Mouse (Mus musculus): Measurements from ENCODE around the gene Rpa1. TPM values are rescaled to one million over a fixed set of nuclear protein-coding genes. Genes with fewer than 3 reads are reported as not detected.
"Not testable (repeated sequence)": the region's sequence is repeated elsewhere in the genome, so short reads cannot be mapped to it uniquely, and the experiment has no call there.

Gene Rpa1
- total RNA-seq, 2 experiments from 2014 or later, result 101 to 179 TPM

GRCm38 (mm10) chr11:75291389-75292215 lies 56.5 kb downstream of the Rpa1 start:
- ATAC-seq (replicated peaks; ENCODE audit: low FRiP score, low TSS enrichment, poor library complexity, severe bottlenecking), result no peak

- peak; percentile 83 for ATAC-seq (replicated peaks; ENCODE audit: low FRiP score, low TSS enrichment, poor library complexity, severe bottlenecking)
Observed at GRCm38 (mm10) chr11:75290566-75291271, 57.4 kb downstream of the Rpa1 start.

- ATAC-seq (replicated peaks; ENCODE audit: low FRiP score, low TSS enrichment, poor library complexity, severe bottlenecking), result no peak
Observed at GRCm38 (mm10) chr11:75289120-75289519, 59.0 kb downstream of the Rpa1 start.

- no peak for ATAC-seq (replicated peaks; ENCODE audit: low FRiP score, low TSS enrichment, poor library complexity, severe bottlenecking)
Observed at GRCm38 (mm10) chr11:75288517-75288916, 59.6 kb downstream of the Rpa1 start.

GRCm38 (mm10) chr11:75287940-75288339 lies 60.2 kb downstream of the Rpa1 start:
- no peak for ATAC-seq (replicated peaks; ENCODE audit: low FRiP score, low TSS enrichment, poor library complexity, severe bottlenecking)

GRCm38 (mm10) chr11:75286868-75287267 lies 61.3 kb downstream of the Rpa1 start:
- no peak for ATAC-seq (replicated peaks; ENCODE audit: low FRiP score, low TSS enrichment, poor library complexity, severe bottlenecking)

GRCm38 (mm10) chr11:75285893-75286467 lies 62.1 kb downstream of the Rpa1 start:
- ATAC-seq (replicated peaks; ENCODE audit: low FRiP score, low TSS enrichment, poor library complexity, severe bottlenecking), result no peak

- ATAC-seq (replicated peaks; ENCODE audit: low FRiP score, low TSS enrichment, poor library complexity, severe bottlenecking), result not testable (repeated sequence)
Observed at GRCm38 (mm10) chr11:75283784-75284183, 64.3 kb downstream of the Rpa1 start.

GRCm38 (mm10) chr11:75282496-75283120 lies 65.5 kb downstream of the Rpa1 start:
- peak; percentile 73 for ATAC-seq (replicated peaks; ENCODE audit: low FRiP score, low TSS enrichment, poor library complexity, severe bottlenecking)

GRCm38 (mm10) chr11:75281380-75282256 lies 66.5 kb downstream of the Rpa1 start:
- no peak for ATAC-seq (replicated peaks; ENCODE audit: low FRiP score, low TSS enrichment, poor library complexity, severe bottlenecking)

GRCm38 (mm10) chr11:75280435-75281001 lies 67.6 kb downstream of the Rpa1 start:
- no peak for ATAC-seq (replicated peaks; ENCODE audit: low FRiP score, low TSS enrichment, poor library complexity, severe bottlenecking)

- no peak for ATAC-seq (replicated peaks; ENCODE audit: low FRiP score, low TSS enrichment, poor library complexity, severe bottlenecking)
Observed at GRCm38 (mm10) chr11:75280066-75280410, 68.1 kb downstream of the Rpa1 start.

- ATAC-seq (replicated peaks; ENCODE audit: low FRiP score, low TSS enrichment, poor library complexity, severe bottlenecking), result peak; percentile 48
Observed at GRCm38 (mm10) chr11:75279342-75280065, 68.6 kb downstream of the Rpa1 start.

GRCm38 (mm10) chr11:75279013-75279341 lies 69.1 kb downstream of the Rpa1 start:
- ATAC-seq (replicated peaks; ENCODE audit: low FRiP score, low TSS enrichment, poor library complexity, severe bottlenecking), result no peak

- no peak for ATAC-seq (replicated peaks; ENCODE audit: low FRiP score, low TSS enrichment, poor library complexity, severe bottlenecking)
Observed at GRCm38 (mm10) chr11:75278115-75278514, 70.0 kb downstream of the Rpa1 start.

GRCm38 (mm10) chr11:75275035-75275434 lies 73.1 kb downstream of the Rpa1 start:
- no peak for ATAC-seq (replicated peaks; ENCODE audit: low FRiP score, low TSS enrichment, poor library complexity, severe bottlenecking)

GRCm38 (mm10) chr11:75273466-75273865 lies 74.7 kb downstream of the Rpa1 start:
- ATAC-seq (replicated peaks; ENCODE audit: low FRiP score, low TSS enrichment, poor library complexity, severe bottlenecking), result no peak

GRCm38 (mm10) chr11:75270985-75271434 lies 77.1 kb downstream of the Rpa1 start:
- ATAC-seq (replicated peaks; ENCODE audit: low FRiP score, low TSS enrichment, poor library complexity, severe bottlenecking), result peak; percentile 6; the same call in 1 of the 2 replicates
